Mouse (Mus musculus) frontal cortex, postnatal 25 days (tissue): ENCODE measurements around the gene Fam57b.

Experiments
- DNase-seq, 2 experiments: peaks; one replicate each; pipeline ENCODE4 v3.0.0; 2022; ENCODE audit warnings: low spot score in 2 of 2

The Fam57b gene

GRCm38 (mm10) chr7:126797411-126798126 lies at the start of gene Fam57b:
Fam57b (plus strand) TSS chr7:126797668.
- DNase-seq: no peak

GRCm38 (mm10) chr7:126748824-126749223 lies 48.6 kb upstream of the Fam57b start:
- no peak for DNase-seq

- no peak for DNase-seq
Measured at GRCm38 (mm10) chr7:126749582-126750343, 47.7 kb upstream of the Fam57b start.

GRCm38 (mm10) chr7:126754866-126755265 lies 42.6 kb upstream of the Fam57b start:
- DNase-seq: peak in 1 of 2 experiments; percentile 66

- DNase-seq: no peak
Measured at GRCm38 (mm10) chr7:126758539-126758938, 38.9 kb upstream of the Fam57b start.

- DNase-seq: peak; percentile 66 to 73
Measured at GRCm38 (mm10) chr7:126759050-126759671, 38.3 kb upstream of the Fam57b start, which contains the start of gene Mapk3. Mapk3 (plus strand) TSS chr7:126759601.

- DNase-seq: no peak
Measured at GRCm38 (mm10) chr7:126759672-126760390, 37.6 kb upstream of the Fam57b start.

- no peak for DNase-seq
Measured at GRCm38 (mm10) chr7:126760391-126760802, 37.1 kb upstream of the Fam57b start.

- no peak for DNase-seq
Measured at GRCm38 (mm10) chr7:126760956-126761355, 36.5 kb upstream of the Fam57b start.

- DNase-seq: no peak
Measured at GRCm38 (mm10) chr7:126761529-126762067, 35.9 kb upstream of the Fam57b start.

GRCm38 (mm10) chr7:126762471-126763008 lies 34.9 kb upstream of the Fam57b start:
- DNase-seq: no peak

GRCm38 (mm10) chr7:126765540-126765939 lies 31.9 kb upstream of the Fam57b start:
- no peak for DNase-seq

GRCm38 (mm10) chr7:126766201-126766600 lies 31.3 kb upstream of the Fam57b start, which contains the start of gene Gdpd3:
Gdpd3 (plus strand) TSS chr7:126766334.
- no peak for DNase-seq

- no peak for DNase-seq
Measured at GRCm38 (mm10) chr7:126767001-126767400, 30.5 kb upstream of the Fam57b start.

- no peak for DNase-seq
Measured at GRCm38 (mm10) chr7:126770784-126771183, 26.7 kb upstream of the Fam57b start.

- DNase-seq: no peak
Measured at GRCm38 (mm10) chr7:126773351-126773750, 24.1 kb upstream of the Fam57b start.

- DNase-seq: no peak
Measured at GRCm38 (mm10) chr7:126774463-126774862, 23.0 kb upstream of the Fam57b start.

- DNase-seq: peak in 1 of 2 experiments; percentile 5
Measured at GRCm38 (mm10) chr7:126775185-126775977, 22.1 kb upstream of the Fam57b start.

GRCm38 (mm10) chr7:126775978-126776234 lies 21.6 kb upstream of the Fam57b start:
- DNase-seq: no peak

GRCm38 (mm10) chr7:126776598-126777057 lies 20.8 kb upstream of the Fam57b start, which contains the start of gene Ypel3:
Ypel3 (plus strand) TSS chr7:126776955.
- peak; percentile 85 to 91 for DNase-seq
